8 mouse cellular contexts compared by ENCODE assay signal in the genomic region with DNA sequence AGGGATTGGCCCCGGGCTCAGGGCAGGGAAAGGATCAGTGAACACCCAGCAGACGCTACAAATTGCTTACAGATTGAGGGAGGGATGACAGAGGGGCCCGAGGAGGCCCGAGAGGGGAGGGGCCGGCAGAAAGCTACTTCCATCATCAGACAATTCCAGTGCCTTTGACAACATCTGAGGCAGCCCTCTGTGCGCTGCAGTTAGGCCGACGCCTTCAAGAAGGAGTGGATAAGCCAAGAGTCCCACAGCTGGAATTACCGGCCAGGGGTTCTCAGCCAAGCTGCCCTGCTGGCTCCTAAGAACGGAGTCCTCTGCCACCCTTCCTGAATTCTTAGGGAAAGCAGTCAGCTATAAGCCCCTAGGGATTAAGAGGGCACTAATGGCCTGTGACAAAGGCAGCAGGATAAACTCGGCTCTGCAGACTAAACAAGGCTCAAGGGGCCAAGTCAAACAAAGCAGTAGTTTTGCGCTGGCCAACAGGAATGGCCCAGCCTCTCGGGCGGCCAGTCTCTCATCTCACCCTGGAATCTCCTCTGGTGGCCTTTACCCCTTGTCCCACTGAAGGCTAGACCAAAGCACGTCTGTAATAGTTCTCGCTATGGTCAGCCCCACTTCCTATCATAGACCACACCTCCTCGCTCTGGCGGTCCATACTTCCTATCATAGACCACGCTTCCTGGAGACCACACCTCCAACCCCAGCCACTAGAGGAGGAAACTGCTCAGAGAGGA.
A peak's percentile ranks its signal among the peaks of the same experiment; 100 is the strongest.
DNase-seq lines count a peak whose midpoint lies in the region; ATAC-seq lines count a peak whose summit lies in the region.
"Had no signal": no experiment of that assay in that cellular context is flagged by ENCODE, and none has a peak within 500 bp of the region (broad histone marks: within the 10 kb centered on the region; RNA-seq: fewer than 3 reads in every experiment).

No protein-coding gene starts in this region.

- 11% methylated on average over 19 of the region's 19 CpGs for WGBS in heart, embryonic 13.5 days
- WGBS in limb, embryonic 10.5 days = 10% methylated on average over 19 of the region's 19 CpGs
- WGBS in midbrain, embryonic 16.5 days = 9% methylated on average over 19 of the region's 19 CpGs

- peak overlapping the region; percentile 27 for H3K4me2 ChIP-seq in heart, embryonic 13.5 days
- H3K4me2 ChIP-seq in midbrain, embryonic 16.5 days (ENCODE audit: low read length) = 0 out of 2 replicates have a peak overlapping the region, but pooled peaks have one; percentile 7

- H3K36me3 ChIP-seq in heart, embryonic 13.5 days = no peaks in the 10 kb centered on the region
- no peaks in the 10 kb centered on the region for H3K36me3 ChIP-seq in limb, embryonic 10.5 days
- H3K36me3 ChIP-seq in midbrain, embryonic 16.5 days (ENCODE audit: control insufficient read depth, insufficient read depth, low read length) = no peaks in the 10 kb centered on the region

- no peaks in the 10 kb centered on the region for H3K9me3 ChIP-seq in heart, embryonic 13.5 days
- no peaks in the 10 kb centered on the region for H3K9me3 ChIP-seq in limb, embryonic 10.5 days (replicated peaks)
- H3K9me3 ChIP-seq in midbrain, embryonic 16.5 days (replicated peaks; ENCODE audit: control insufficient read depth, low read length, poor library complexity, severe bottlenecking) = no peaks in the 10 kb centered on the region

- H3K4me1 ChIP-seq in heart, embryonic 13.5 days = peaks cover 12% of the 10 kb centered on the region
- H3K4me1 ChIP-seq in limb, embryonic 10.5 days = peaks cover 28% of the 10 kb centered on the region
- H3K4me1 ChIP-seq in midbrain, embryonic 16.5 days (ENCODE audit: control insufficient read depth, insufficient read depth, low read length) = peaks cover 5% of the 10 kb centered on the region; the same call in 1 of the 2 replicates

- no peak overlapping the region; the same call in 1 of the 2 replicates for H3K9ac ChIP-seq in heart, embryonic 13.5 days
- H3K9ac ChIP-seq in midbrain, embryonic 16.5 days (ENCODE audit: low read depth, low read length) = no peak overlapping the region

- no peak for ATAC-seq in heart, embryonic 13.5 days (ENCODE audit: extremely low read depth, insufficient number of reproducible peaks, low FRiP score, low TSS enrichment)
- no peak for ATAC-seq in midbrain, embryonic 16.5 days

- H3K27me3 ChIP-seq in heart, embryonic 13.5 days (replicated peaks) = peaks cover 46% of the 10 kb centered on the region
- peaks cover 43% of the 10 kb centered on the region for H3K27me3 ChIP-seq in limb, embryonic 10.5 days (ENCODE audit: low read depth, poor library complexity, severe bottlenecking)
- H3K27me3 ChIP-seq in midbrain, embryonic 16.5 days (ENCODE audit: control insufficient read depth, insufficient read depth, low read depth, low read length) = no peaks in the 10 kb centered on the region; the same call in none of the 2 replicates

- peak overlapping the region; percentile 32; the same call in 1 of the 2 replicates for H3K27ac ChIP-seq in heart, embryonic 13.5 days (replicated peaks)
- H3K27ac ChIP-seq in limb, embryonic 10.5 days = peak overlapping the region; percentile 71
- no peak overlapping the region for H3K27ac ChIP-seq in midbrain, embryonic 16.5 days (ENCODE audit: low read length)

- H3K4me3 ChIP-seq in heart, embryonic 13.5 days = peak overlapping the region; percentile 5; the same call in 1 of the 2 replicates
- H3K4me3 ChIP-seq in limb, embryonic 10.5 days = peak overlapping the region; percentile 25
- H3K4me3 ChIP-seq in midbrain, embryonic 16.5 days (ENCODE audit: low read depth, low read length) = no peak overlapping the region
- H3K4me3 ChIP-seq: erythroblast, embryonic 14.5 days had no signal

- DNase-seq in B cell, adult 2 months = peak; percentile 37 to 40
- DNase-seq in MEL-GATA-1-ER (ENCODE audit: extremely low read depth, low read depth) = peak; percentile 71
- DNase-seq in limb, embryonic 10.5 days (ENCODE audit: low spot score) = peak; percentile 62
- DNase-seq in testis, postnatal 10 days (ENCODE audit: low spot score) = no peak
- DNase-seq in cerebellum, adult 9-10 months = no peak

Comparison
In these comparisons a context has a peak if more than half of its experiments do, and no peak if none do; other contexts are left out.
1. DNase-seq: peak in B cell, adult 2 months (2 of 2), MEL-GATA-1-ER (single experiment) and limb, embryonic 10.5 days (single experiment); none in testis, postnatal 10 days (single experiment) and cerebellum, adult 9-10 months (single experiment).